Mouse (Mus musculus): ENCODE results near the gene Esyt3.

The Esyt3 gene

DNA sequence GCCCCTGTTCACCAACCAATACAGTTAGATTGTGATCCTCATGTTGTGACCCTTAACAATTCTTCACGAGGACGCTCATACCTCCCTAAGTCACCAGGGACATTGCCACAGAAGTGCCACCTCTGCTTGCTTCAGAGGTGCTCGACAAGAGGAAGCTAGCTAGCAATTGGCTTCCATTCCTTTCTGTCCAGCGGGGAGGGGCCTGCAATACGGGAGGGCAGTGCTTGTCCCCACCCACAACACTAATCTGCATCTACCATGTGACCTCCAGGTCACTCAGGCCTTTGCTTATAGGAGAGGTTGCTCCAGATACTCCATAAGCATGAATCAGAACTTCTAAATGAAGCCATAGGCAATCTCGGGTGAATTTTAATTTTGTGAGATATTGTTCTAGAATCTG lies 5.0 kb downstream of the Esyt3 start:
- no peak for DNase-seq

- DNase-seq: no peak
Observed at GRCm38 (mm10) chr9:99352964-99353363, 5.4 kb downstream of the Esyt3 start.

- DNase-seq: peak; percentile 25
Observed at GRCm38 (mm10) chr9:99345351-99345792, 13.0 kb downstream of the Esyt3 start.

DNA sequence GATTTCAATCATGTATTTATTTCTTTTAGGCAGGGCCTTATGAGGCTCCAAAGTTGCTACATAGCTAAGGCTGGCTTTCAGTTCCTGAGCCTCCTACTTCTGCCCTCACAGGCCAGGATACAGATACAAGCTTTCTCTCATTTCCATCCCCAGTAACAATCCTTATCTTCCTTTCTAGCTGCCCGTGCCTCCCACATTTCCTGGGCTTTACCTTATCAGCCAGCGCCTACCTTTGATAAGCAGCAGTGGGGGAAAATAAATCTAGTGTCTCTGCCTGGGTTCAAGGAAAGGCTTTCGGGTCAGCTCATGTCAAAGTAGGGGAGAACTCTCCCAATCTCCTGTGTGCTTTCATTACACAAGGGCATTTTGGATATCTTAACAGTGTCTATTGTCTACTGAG lies 16.8 kb downstream of the Esyt3 start:
- DNase-seq: no peak

DNA sequence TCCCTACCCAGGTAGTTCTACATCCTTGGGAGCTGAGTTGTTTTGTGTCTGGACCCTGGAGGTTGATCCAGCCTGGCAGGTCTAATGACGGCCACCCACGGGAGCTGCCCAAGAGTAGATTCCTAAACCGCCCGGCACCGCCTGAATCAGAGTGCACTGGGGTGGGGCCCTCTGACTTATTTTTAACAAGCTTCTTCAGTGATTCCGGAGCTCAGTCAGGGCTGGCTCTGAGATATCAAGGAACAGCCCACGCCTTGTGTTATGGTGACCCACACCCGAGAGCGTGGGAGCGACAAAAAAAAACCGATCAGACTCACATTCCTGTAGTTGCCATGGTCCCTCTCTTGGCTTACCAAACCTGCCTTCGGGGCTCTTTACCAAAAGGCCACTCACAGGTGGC lies 18.2 kb downstream of the Esyt3 start:
- no peak for DNase-seq

GRCm38 (mm10) chr9:99339182-99339581 lies 19.2 kb downstream of the Esyt3 start:
- no peak for DNase-seq

DNA sequence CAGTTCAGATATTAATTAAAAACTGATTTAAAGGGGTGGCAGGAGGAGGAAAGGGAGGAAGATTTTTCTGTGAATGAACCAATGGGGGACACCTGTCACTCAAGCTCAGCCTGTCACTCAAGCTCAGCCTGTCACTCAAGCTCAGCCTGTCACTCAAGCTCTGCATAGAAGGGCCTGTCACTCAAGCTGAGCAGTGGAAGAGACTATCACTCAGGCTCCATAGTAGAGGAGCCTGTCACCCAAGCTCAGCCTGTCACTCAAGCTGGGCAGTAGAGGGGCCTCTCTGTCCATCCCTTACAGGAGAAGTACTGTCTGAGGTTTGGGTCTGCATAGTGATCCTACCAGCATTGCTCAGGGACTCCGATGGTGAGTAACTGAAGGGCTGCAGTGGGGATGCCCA lies 20.1 kb downstream of the Esyt3 start:
- DNase-seq: no peak

DNA sequence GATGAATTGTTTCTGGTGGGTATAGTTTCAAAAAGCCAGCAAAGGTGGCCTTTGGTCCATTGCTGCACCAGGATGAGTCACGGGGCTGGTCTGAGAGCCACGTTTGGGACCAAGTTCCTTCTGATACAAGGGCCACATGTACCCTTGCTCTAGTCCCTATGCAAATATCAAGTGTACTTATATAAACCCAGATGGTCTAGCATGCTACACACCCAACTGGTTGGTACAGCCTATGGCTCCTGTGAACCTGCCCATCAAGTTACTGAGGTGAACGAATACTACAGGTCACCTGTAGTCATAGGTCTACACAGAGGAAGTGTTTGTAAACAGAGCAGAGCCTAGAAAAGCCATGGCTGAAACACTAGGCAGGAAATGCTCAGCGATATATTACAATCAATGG lies 21.8 kb downstream of the Esyt3 start:
- DNase-seq: no peak

- no peak for DNase-seq
Observed at GRCm38 (mm10) chr9:99326881-99327280, 31.5 kb downstream of the Esyt3 start.

GRCm38 (mm10) chr9:99325961-99326360 lies 32.4 kb downstream of the Esyt3 start:
- no peak for DNase-seq

GRCm38 (mm10) chr9:99325208-99325929 lies 33.0 kb downstream of the Esyt3 start:
- no peak for DNase-seq

DNA sequence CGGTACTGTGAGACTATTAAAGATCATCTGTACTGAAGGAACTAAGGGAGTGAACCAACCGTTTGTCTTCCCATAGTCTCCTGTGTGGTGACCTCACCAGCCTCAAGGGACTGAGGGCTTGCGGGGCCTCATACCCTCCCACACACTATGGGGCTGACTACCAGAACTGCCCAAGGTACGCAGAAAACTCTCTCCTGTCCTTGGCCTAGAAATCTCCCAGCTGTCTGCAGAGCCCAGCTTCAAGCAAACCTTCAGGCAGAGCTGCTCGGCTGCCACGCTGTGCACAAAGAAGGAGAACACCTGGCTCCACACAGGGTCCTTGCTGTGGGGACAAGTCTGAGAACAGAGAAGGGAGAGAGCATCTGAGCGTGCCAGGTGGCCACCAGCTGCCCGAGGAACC lies 38.4 kb downstream of the Esyt3 start:
- no peak for DNase-seq

DNA sequence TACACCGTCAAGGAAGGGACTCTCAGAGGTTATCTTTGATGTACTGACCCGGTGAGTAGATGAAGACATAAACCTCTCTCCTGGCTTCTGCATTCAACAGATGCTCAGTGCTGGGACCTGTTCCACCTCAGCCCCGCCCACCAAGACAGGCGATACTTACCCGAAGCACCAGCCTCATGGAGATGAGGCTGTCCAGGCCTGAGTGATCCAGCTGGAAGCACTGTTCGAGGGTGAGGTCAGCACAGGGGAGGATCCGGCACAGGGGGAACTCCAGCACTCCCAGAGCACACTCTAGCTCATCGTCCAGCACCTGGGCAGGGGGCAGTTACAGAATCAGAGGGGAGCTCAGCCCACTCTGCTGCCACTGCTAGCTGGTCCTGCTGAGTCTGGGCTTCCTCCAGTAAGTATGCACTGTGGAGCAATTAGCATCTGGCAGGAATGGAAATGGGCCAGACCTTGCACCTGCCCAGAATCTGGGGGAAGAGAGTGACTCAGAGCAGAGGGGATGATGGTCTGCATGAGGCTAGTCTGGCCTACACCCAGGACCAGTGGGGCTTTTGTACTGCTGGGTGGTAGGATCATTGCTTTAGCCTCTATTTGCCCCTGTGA lies 38.9 kb downstream of the Esyt3 start:
- no peak for DNase-seq

DNA sequence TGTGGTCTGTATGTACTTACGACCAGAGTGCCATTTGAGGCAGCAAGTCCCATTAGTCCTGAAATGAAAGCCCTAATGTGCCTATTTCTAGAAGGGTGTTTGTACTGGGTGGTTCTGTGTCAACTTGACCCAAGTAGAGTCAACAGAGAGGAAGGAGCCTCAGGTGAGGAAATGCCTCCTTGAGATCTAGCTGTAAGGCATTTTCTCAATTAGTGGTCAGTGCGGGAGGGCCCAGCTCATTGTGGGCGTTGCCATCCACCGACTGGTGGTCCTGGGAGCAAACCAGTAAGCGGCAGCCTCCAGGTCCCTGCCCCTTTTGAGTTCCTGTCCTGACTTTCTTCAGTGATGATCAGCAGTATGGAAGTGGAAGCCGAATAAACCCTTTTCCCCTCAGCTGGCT lies 52.1 kb downstream of the Esyt3 start:
- no peak for DNase-seq

- DNase-seq: no peak
Observed at GRCm38 (mm10) chr9:99304296-99304695, 54.1 kb downstream of the Esyt3 start.
